Mouse (Mus musculus) lung, postnatal 0 days (tissue): ENCODE results near the gene Tcea2. TPM values are rescaled to one million over a fixed set of nuclear protein-coding genes. Genes with fewer than 3 reads are reported as not detected.

Experiments used
- ATAC-seq: fragments of 200-750 bp; cut with Nextera tagmentation; 2 replicates; pipeline ENCODE4 v1.8.0; 2017; ENCODE audit warnings: moderate library complexity
- DNase-seq: peaks from one replicate; pipeline ENCODE4 v3.0.0-alpha.2; 2016; ENCODE audit warnings: low spot score
- H3K27ac ChIP-seq: fragments of 300-500 bp; sonication (generic); 2 replicates; pipeline ENCODE4 v1.5.1; 2014; ENCODE audit warnings: antibody characterized with exemption, mild to moderate bottlenecking, low read length, mixed read lengths
- H3K27me3 ChIP-seq: fragments of 300-500 bp; sonication (generic); replicated peaks from 2 replicates; pipeline ENCODE4 v1.6.1; 2014; ENCODE audit warnings: low read length, mixed read lengths; ENCODE audit not compliant: insufficient read depth
- H3K36me3 ChIP-seq: fragments of 300-500 bp; sonication (generic); 2 replicates; pipeline ENCODE4 v1.6.1; 2014; ENCODE audit warnings: low read length, mixed read lengths; ENCODE audit not compliant: insufficient read depth
- H3K4me1 ChIP-seq: fragments of 300-500 bp; sonication (generic); 2 replicates; pipeline ENCODE4 v1.6.1; 2014; ENCODE audit warnings: antibody characterized with exemption, low read depth, low read length, mixed read lengths; ENCODE audit not compliant: insufficient read depth
- H3K4me2 ChIP-seq: fragments of 300-500 bp; sonication (generic); replicated peaks from 2 replicates; pipeline ENCODE4 v1.6.1; 2014; ENCODE audit warnings: low read depth, mild to moderate bottlenecking, low read length, moderate library complexity, mixed read lengths
- H3K4me3 ChIP-seq: fragments of 300-500 bp; sonication (generic); 2 replicates; pipeline ENCODE4 v1.5.1; 2014; ENCODE audit warnings: low read depth, low read length
- H3K9ac ChIP-seq: fragments of 300-500 bp; sonication (generic); replicated peaks from 2 replicates; pipeline ENCODE4 v1.6.1; 2014; ENCODE audit warnings: low read depth, mild to moderate bottlenecking
- H3K9me3 ChIP-seq: fragments of 300-500 bp; sonication (generic); 2 replicates; pipeline ENCODE4 v1.6.1; 2016; ENCODE audit warnings: low read length, mixed read lengths
- CTCF ChIP-seq: IDR thresholded peaks from 2 replicates; pipeline ENCODE4 v1.5.1; 2016; ENCODE audit warnings: antibody characterized with exemption, mild to moderate bottlenecking
- EP300 ChIP-seq: IDR thresholded peaks from 2 replicates; pipeline ENCODE4 v1.6.1; 2016; ENCODE audit warnings: antibody characterized with exemption, mild to moderate bottlenecking, control low read depth
- WGBS: fragments of 180-500 bp; shearing (Covaris S2); extraction: QIAGEN DNeasy Blood & Tissue Kit; methylation state at CpG from one replicate; pipeline ENCODE4 v1.1.7; 2014; 5-methylcytosine and 5-hydroxymethylcytosine counted together
- polyA plus RNA-seq: library from polyadenylated mRNA; unstranded; fragments of >200 nt; fragmentation: Nextera tagmentation; extraction: Ambion mirVana; gene quantifications from 2 replicates; pipeline ENCODE4 v1.2.1, GENCODE M21; 2015

Gene Tcea2
- polyA plus RNA-seq, 1 experiment from 2014 or later: 14.1 TPM

DNA sequence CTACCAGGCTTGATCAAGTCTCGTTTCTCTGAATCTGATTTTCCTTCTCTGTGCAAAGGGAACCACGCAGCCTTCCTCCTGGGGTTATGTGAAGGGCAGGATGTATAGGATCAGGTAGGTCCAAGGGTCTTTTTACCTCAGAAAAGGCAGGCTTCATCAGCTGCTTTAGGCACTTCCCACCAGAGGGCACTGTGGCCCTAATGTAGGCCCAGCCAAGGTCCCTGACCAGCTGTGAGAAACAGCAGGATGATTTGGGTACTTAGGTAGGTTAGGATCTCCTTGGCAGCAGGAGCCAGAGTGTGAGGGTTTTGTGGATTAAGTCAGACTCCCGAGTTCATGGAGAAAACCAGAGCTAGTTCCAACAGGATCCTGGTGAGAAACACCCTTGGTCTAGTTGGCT is 42.1 kb downstream of the Tcea2 start:
- no peak overlapping the region for H3K4me2 ChIP-seq
- H3K4me3 ChIP-seq: no peak overlapping the region
- no peak for ATAC-seq
- DNase-seq: peak; percentile 39
- 7% methylated on average over 3 of the region's 3 CpGs for whole genome bisulfite sequencing
- H3K9me3 ChIP-seq: no peaks in the 10 kb centered on the region
- TF ChIP-seq CTCF: peak; percentile 69
- no peak for TF ChIP-seq EP300
- no peaks in the 10 kb centered on the region for H3K27me3 ChIP-seq
- H3K36me3 ChIP-seq: no peaks in the 10 kb centered on the region
- no peaks in the 10 kb centered on the region for H3K4me1 ChIP-seq
- no peak overlapping the region for H3K9ac ChIP-seq
- H3K27ac ChIP-seq: no peak overlapping the region

DNA sequence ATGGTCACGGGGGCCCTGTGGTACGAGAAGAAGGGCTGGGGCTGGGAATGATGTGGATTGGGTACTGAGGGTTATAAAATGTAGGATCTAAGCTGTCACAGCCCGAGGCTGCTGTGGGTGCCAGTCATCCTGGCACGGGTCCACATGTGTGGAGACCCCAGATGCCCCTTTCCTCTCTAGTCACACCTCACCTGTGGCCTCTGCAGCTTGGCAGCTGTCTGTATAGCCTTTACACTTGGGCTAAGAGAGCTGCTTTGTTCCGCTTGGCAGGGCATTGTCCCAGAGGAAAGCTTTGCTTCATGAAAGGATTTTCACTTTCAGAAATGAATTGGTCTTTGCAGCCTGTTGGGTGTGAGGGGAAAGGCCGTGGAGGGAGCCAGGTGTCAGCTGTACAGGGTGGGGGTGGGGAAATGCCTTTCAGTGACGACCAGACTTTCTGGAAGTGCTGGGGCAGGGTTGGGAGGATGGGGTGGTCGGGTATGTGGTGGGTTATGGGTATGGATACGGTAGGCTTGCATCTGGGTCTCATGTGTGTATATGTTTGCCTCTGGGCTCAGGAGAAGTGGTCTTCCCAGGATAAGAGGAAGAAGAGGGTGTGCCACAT is 47.7 kb downstream of the Tcea2 start:
- TF ChIP-seq EP300 (no peak), CTCF (no peak)
- Histone ChIP-seq H3K4me2 (no peak overlapping the region), H3K27ac (no peak overlapping the region), H3K4me3 (no peak overlapping the region), H3K36me3 (no peaks in the 10 kb centered on the region), H3K9me3 (no peaks in the 10 kb centered on the region), H3K27me3 (no peaks in the 10 kb centered on the region), H3K9ac (no peak overlapping the region), H3K4me1 (no peaks in the 10 kb centered on the region)
- DNase-seq: no peak
- no peak for ATAC-seq
- WGBS: 46% methylated on average over 9 of the region's 9 CpGs

DNA sequence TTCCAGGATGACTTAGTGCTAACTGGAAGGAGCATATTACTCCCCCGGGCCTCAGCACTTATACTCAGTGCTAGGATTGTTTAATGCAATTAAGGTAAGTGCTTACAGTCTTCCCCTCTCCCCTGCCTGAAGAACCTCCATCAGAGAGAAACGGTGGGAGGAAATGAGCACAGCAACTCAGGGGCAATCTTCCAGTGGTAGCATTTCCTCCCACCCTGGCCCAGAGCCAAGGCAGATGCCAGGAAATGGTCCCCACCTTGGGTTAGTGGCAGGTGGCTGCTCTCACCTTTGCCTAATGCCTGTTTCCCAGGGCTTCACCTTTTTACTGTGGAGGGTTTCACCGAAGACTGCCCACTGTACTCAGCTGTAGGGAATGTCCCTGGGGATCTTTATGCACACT is 49.9 kb downstream of the Tcea2 start:
- WGBS: 42% methylated on average over 3 of the region's 3 CpGs
- no peak for ATAC-seq
- H3K36me3 ChIP-seq: no peaks in the 10 kb centered on the region
- H3K4me1 ChIP-seq: no peaks in the 10 kb centered on the region
- H3K9ac ChIP-seq: no peak overlapping the region
- DNase-seq: no peak
- H3K27me3 ChIP-seq: no peaks in the 10 kb centered on the region
- no peak overlapping the region for H3K27ac ChIP-seq
- no peak overlapping the region for H3K4me3 ChIP-seq
- no peaks in the 10 kb centered on the region for H3K9me3 ChIP-seq
- H3K4me2 ChIP-seq: no peak overlapping the region
- TF ChIP-seq EP300 (no peak), CTCF (no peak)

Other genes with a start within 250 kb of the Tcea2 start
- gene Zbtb46, start 220.9 kb upstream of the Tcea2 start, polyA plus RNA-seq: 11.2 and 14.8 TPM in 2 replicates
- 0.21 and 0.25 TPM in 2 replicates for gene Abhd16b, start 187.1 kb upstream of the Tcea2 start, polyA plus RNA-seq
- 131 and 135 TPM in 2 replicates for gene Tpd52l2, start 183.2 kb upstream of the Tcea2 start, polyA plus RNA-seq
- 57.2 and 59.5 TPM in 2 replicates for gene Dnajc5, start 159.8 kb upstream of the Tcea2 start, polyA plus RNA-seq
- gene Uckl1, start 95.4 kb upstream of the Tcea2 start, polyA plus RNA-seq: 41.8 and 43.3 TPM in 2 replicates
- gene Prpf6, start 88.4 kb upstream of the Tcea2 start, polyA plus RNA-seq: 32.3 and 33.6 TPM in 2 replicates
- 21.8 and 24.4 TPM in 2 replicates for gene Zfp512b, start 87.5 kb upstream of the Tcea2 start, polyA plus RNA-seq
- 20.8 and 21.3 TPM in 2 replicates for gene Samd10, start 81.1 kb upstream of the Tcea2 start, polyA plus RNA-seq
- gene Gm29797, start 23.3 kb upstream of the Tcea2 start, polyA plus RNA-seq: not detected in 2 replicates
- gene Sox18, start 8.7 kb upstream of the Tcea2 start, polyA plus RNA-seq: 134 and 161 TPM in 2 replicates
- gene Rgs19, start 13.7 kb downstream of the Tcea2 start, polyA plus RNA-seq: 32.7 and 33.3 TPM in 2 replicates
- not detected in 2 replicates for gene Lkaaear1, start 18.1 kb downstream of the Tcea2 start, polyA plus RNA-seq
- gene Oprl1, start 34.7 kb downstream of the Tcea2 start, polyA plus RNA-seq: 0.20 TPM in 1 of 2 replicates, not detected in the other
- gene Myt1, start 83.0 kb downstream of the Tcea2 start, polyA plus RNA-seq: not detected in 2 replicates
- gene Pcmtd2, start 157.5 kb downstream of the Tcea2 start, polyA plus RNA-seq: 37.3 and 43.6 TPM in 2 replicates
- 30.7 and 31.4 TPM in 2 replicates for gene Polr3k, start 184.0 kb downstream of the Tcea2 start, polyA plus RNA-seq